Mouse (Mus musculus) G1E-ER4 (cell line): ENCODE measurements around the gene Pdcd4. TPM values are rescaled to one million over a fixed set of nuclear protein-coding genes. Genes with fewer than 3 reads are reported as not detected.

Experiments used
- GATA1 ChIP-seq: IDR thresholded peaks from one replicate; pipeline ENCODE4 v1.8.0; 2012; ENCODE audit warnings: low read length, inconsistent platforms
- polyA plus RNA-seq: library from polyadenylated mRNA; stranded (reverse); fragments of >175 nt; gene quantifications from 2 replicates; pipeline ENCODE4 v1.2.3, GENCODE M21; 2012

Pdcd4 gene
- polyA plus RNA-seq, 1 experiment, result 58.0 TPM

DNA sequence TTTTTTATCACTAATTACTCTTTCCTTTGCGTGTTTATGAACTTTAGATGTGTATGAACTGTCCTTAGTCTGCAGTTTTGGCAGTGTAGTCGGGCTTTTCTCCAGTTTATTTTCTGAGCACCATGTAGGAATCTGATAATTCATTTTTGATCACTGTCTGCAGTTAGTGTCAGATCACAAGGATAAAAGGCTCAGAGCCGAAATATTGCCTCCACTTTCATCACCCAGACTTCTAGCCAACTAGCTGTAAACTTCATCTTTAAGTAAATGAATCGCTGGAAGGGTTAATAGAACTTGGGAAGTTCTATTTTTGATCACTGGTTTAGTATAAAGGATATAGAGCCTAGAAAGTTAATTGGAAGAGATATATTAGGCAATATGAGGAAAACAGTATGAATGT lies 70.5 kb downstream of the Pdcd4 start:
- TF ChIP-seq GATA1, result no peak

DNA sequence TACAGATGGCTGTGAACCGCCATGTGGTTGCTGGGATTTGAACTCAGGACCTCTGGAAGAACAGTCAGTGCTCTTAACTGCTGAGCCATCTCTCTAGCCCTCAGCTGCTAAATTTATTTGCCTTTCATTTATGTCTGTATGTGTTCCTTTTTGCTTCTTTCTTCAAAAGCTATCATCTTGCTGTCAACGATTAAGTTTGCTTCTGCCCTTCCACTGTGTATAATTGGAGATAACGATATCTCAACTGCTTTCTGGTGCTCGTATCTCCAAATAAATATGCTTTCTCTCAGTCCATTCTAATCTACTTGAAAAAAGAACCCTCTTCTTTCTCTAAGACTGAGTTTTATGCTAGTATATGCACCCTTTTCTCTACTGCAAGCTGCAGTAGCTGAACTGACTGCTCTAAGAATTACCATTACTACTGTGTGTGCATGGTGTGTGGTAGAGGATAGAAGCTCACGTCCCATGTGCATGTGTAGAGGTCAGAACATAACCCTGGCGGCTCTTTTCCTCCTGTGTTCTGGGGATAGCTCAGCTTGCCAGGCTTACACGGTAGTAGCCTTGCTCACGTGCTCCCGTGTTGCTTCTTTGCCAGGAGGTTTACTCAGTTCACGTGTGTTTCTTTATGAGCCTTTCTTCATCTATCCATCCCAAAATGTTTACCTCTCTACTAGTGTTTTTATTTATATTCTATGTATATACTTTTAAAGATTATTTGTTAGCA lies 73.0 kb downstream of the Pdcd4 start:
- TF ChIP-seq GATA1, result peak; percentile 51

DNA sequence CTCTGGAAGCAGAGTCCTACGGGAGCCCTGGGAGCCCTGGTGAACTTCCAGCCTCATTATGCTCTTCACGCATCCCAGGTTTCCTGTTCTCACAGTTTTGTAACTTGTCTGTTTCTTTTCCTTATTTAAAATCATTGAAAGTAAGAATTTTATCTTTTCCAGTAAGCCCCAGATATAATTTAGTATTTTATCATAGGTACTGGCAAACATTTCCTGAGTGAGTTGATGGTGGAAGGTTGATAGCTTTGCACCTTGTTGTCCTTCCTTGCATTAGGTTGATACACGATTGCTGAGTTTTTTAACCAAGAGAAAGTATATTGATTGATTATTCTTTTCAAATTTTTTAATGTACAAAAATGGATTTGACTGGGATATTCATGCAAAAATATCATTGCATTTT lies 77.2 kb downstream of the Pdcd4 start:
- no peak for TF ChIP-seq GATA1

DNA sequence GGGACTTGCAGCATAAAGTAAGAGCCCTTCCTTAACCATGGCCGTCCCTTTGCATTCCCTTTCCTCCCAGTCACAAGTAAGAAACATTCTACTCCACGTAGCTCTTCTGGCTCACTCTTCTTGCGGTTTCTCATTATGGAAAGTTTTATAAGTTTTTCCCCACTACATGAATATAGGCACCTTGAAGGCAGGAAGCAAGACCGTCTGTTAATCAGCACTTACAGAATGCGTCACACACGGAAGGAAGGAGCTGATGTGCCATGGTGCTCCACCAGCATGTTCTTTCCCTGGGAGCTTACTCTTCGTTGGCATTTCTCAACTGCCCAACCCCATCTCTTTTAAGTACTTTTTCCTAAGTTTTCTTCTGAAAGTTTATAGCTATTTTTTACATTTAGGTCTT lies 79.9 kb downstream of the Pdcd4 start:
- TF ChIP-seq GATA1, result no peak

DNA sequence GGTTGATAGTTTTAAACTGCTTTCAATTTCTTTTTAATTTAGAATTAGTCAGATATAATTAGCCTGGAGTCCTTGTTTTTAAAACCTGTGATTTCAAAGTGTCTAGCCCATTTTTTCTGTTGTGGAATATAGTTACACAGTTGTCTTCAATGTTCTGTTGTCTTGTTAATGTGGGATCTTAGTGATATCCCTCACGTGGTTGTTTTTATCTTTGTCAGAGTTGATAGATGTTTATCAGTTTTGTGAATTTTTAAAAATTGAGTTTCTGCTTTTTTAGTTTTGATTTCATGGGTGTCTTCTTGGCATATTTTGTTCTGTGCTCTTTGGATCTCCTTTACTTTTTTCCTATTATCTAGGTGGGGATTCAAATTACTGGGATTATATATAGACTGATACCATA lies 81.6 kb downstream of the Pdcd4 start:
- TF ChIP-seq GATA1, result no peak

Other genes with a start within 250 kb of the Pdcd4 start
- gene Rbm20, start 214.9 kb upstream of the Pdcd4 start, polyA plus RNA-seq, result 0.28 and 0.39 TPM in 2 replicates
- 2.2 and 3.4 TPM in 2 replicates for gene Shoc2, start 52.1 kb downstream of the Pdcd4 start, polyA plus RNA-seq
- 4.7 and 6.7 TPM in 2 replicates for gene Bbip1, start 52.4 kb downstream of the Pdcd4 start, polyA plus RNA-seq
- 20.8 and 22.7 TPM in 2 replicates for gene Adra2a, start 151.9 kb downstream of the Pdcd4 start, polyA plus RNA-seq